Mouse (Mus musculus) thymus, adult 2 months (tissue): ENCODE measurements around the gene Ccnh. TPM values are rescaled to one million over a fixed set of nuclear protein-coding genes. Genes with fewer than 3 reads are reported as not detected.

Experiments
- DNase-seq: peaks from one replicate; pipeline ENCODE4 v3.0.0; 2021
- H3K27ac ChIP-seq: fragments of 200-500 bp; 2 replicates; pipeline ENCODE4 v1.5.1; 2012; ENCODE audit warnings: low read length, control low read depth; ENCODE audit not compliant: control insufficient read depth, insufficient read depth
- H3K27me3 ChIP-seq: fragments of 200-500 bp; 2 replicates; pipeline ENCODE4 v1.6.1; 2012; ENCODE audit warnings: mild to moderate bottlenecking, low read length, moderate library complexity, mixed read lengths; ENCODE audit not compliant: control insufficient read depth, insufficient read depth
- H3K36me3 ChIP-seq: fragments of 200-500 bp; 2 replicates; pipeline ENCODE4 v1.6.1; 2012; ENCODE audit warnings: mild to moderate bottlenecking, low read length, moderate library complexity; ENCODE audit not compliant: control insufficient read depth, insufficient read depth
- H3K4me1 ChIP-seq: fragments of 200-500 bp; replicated peaks from 2 replicates; pipeline ENCODE4 v1.6.1; 2012; ENCODE audit warnings: low read length; ENCODE audit not compliant: control insufficient read depth, insufficient read depth
- H3K4me3 ChIP-seq: fragments of 200-500 bp; 2 replicates; pipeline ENCODE4 v1.5.1; 2012; ENCODE audit warnings: mild to moderate bottlenecking, low read length, control low read depth, moderate library complexity; ENCODE audit not compliant: control insufficient read depth, insufficient read depth
- CTCF ChIP-seq: fragments of 200-500 bp; IDR thresholded peaks from 2 replicates; pipeline ENCODE4 v1.5.1; 2012; ENCODE audit warnings: mild to moderate bottlenecking, control low read depth, low read length, moderate library complexity, borderline replicate concordance; ENCODE audit not compliant: control insufficient read depth, poor library complexity, insufficient read depth; ENCODE audit errors: extremely low read depth
- POLR2A ChIP-seq: fragments of 200-500 bp; IDR thresholded peaks from 2 replicates; pipeline ENCODE4 v1.6.1; 2012; ENCODE audit warnings: mild to moderate bottlenecking, low read length, control low read depth, moderate library complexity; ENCODE audit not compliant: control insufficient read depth, poor library complexity, insufficient read depth; ENCODE audit errors: extremely low read depth
- WGBS: fragments of 180-500 bp; shearing (Covaris S2); methylation state at CpG from one replicate; pipeline ENCODE4 v1.1.7; 2018; 5-methylcytosine and 5-hydroxymethylcytosine counted together
- polyA plus RNA-seq: library from polyadenylated mRNA; depleted of rRNA; stranded (reverse); fragments of >200 nt; gene quantifications from 2 replicates; pipeline ENCODE4 v1.2.3, GENCODE M21; 2012; rRNA removed

Gene Ccnh
- polyA plus RNA-seq, 1 experiment, result 26.3 TPM

DNA sequence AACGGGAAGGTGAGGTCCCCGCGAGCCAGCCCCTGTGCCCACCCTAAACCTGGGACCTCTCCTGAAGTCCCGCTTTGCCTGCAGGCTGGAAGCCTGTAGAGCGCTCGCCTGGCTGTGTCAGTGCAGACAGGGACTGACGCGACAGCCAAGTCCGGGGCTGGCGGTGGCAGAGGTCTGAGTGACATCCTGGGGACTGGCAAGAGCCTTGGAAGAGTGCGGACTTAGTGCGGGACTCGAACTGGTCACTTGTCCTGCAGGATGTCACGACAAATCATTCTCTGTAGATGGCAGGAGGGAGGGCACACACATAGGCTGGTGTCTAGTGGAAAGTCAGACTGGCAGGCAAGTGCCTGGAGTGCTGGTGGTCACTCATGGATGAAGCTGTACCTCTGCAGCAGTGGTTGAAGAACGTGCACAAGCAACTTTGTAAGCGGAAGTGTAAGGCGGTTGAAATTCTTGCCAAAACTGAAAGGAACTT, 475 bp downstream of the Ccnh start:
- Histone ChIP-seq H3K27ac (no peak overlapping the region), H3K4me1 (peaks cover 3% of the 10 kb centered on the region; the same call in 1 of the 2 replicates), H3K4me3 (peak overlapping the region; percentile 62), H3K36me3 (0 out of 2 replicates have a peak, but pooled peaks cover 5% of the 10 kb centered on the region), H3K27me3 (no peaks in the 10 kb centered on the region)
- under 1% methylated on average over 17 of the region's 17 CpGs for WGBS
- no peak for DNase-seq
- TF ChIP-seq POLR2A (no peak), CTCF (no peak)

DNA sequence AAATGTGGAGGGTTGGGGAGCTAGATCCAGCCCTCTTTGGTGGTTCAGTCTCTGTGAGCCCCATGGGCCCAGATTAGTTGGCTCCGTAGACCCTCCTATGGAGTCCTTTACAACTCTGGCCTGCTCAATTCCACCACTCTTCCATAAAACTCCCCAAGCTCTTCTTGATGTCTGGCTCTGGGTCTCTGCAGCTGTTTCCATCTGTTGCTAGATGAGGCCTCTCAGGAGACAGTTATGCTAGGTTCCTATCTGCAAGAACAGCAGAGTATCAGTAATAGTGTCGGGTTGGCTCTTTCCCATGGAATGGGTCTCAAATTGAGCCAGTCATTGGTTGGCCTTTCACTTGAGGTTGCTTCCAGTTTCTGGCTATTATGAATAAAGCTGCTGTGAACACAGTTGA, 2.0 kb downstream of the Ccnh start:
- no peaks in the 10 kb centered on the region for H3K27me3 ChIP-seq
- H3K27ac ChIP-seq, result no peak overlapping the region
- peaks cover 3% of the 10 kb centered on the region; the same call in 1 of the 2 replicates for H3K4me1 ChIP-seq
- 97% methylated on average over 2 of the region's 2 CpGs for WGBS
- DNase-seq, result no peak
- H3K4me3 ChIP-seq, result no peak overlapping the region
- no peak for TF ChIP-seq POLR2A
- H3K36me3 ChIP-seq, result 0 out of 2 replicates have a peak, but pooled peaks cover 5% of the 10 kb centered on the region

GRCm38 (mm10) chr13:85207493-85207892, 18.3 kb downstream of the Ccnh start:
- H3K27ac ChIP-seq, result no peak overlapping the region
- no peak for TF ChIP-seq POLR2A
- TF ChIP-seq CTCF, result no peak
- H3K36me3 ChIP-seq, result peaks cover 14% of the 10 kb centered on the region
- WGBS, result 58% methylated on average over 2 of the region's 2 CpGs
- H3K27me3 ChIP-seq, result no peaks in the 10 kb centered on the region
- no peak overlapping the region for H3K4me3 ChIP-seq
- no peaks in the 10 kb centered on the region for H3K4me1 ChIP-seq
- no peak for DNase-seq

DNA sequence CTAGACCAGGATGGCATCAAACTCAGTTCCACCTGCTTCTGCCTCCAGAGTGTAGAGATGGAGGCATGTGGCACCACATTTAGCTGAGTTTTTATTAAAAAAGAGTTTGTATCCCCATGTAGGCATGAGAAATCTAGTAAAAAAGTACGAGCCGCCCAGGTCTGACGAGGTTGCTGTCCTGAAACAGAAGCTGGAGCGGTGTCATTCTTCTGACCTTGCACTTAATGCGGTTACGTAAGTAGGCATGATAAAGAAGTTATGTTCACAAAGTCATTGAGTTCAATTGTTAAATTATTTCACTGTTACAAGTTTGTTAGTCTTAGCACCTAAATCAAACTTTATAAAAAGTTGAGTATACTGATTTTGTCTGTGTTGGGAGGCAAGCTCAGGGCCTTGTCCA, 19.4 kb downstream of the Ccnh start:
- DNase-seq, result no peak
- TF ChIP-seq CTCF, result no peak
- TF ChIP-seq POLR2A, result no peak
- H3K36me3 ChIP-seq, result peaks cover 19% of the 10 kb centered on the region

DNA sequence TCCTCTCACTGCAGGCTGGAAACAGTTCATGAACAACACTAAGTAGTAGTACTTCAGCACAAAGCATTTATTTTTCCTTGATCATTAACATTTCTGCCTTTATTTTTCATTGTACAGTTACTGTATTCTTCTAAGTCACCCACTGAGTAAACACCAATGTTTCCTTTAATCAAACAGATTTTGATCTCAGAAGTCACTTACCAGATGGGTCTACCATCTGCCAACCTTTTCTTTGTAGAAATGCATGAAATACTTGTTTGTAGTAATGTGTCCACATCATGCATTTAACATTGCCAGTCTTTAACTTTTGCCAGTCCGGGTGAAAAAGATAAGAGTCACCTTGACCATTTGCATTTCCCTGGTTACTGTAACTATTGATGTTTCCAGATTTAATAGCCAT, 21.1 kb downstream of the Ccnh start:
- Histone ChIP-seq H3K27ac (no peak overlapping the region), H3K4me3 (no peak overlapping the region), H3K27me3 (no peaks in the 10 kb centered on the region), H3K36me3 (peaks cover 23% of the 10 kb centered on the region), H3K4me1 (no peaks in the 10 kb centered on the region)
- 91% methylated on average over 1 of the region's 1 CpGs for WGBS
- DNase-seq, result no peak
- no peak for TF ChIP-seq CTCF
- TF ChIP-seq POLR2A, result no peak

More for the DNA sequence above, 19.4 kb downstream of the Ccnh start:
- Histone ChIP-seq H3K27ac (no peak overlapping the region), H3K27me3 (no peaks in the 10 kb centered on the region), H3K4me3 (no peak overlapping the region), H3K4me1 (no peaks in the 10 kb centered on the region)
- WGBS, result 97% methylated on average over 6 of the region's 6 CpGs

- no peak overlapping the region for H3K27ac ChIP-seq
- H3K36me3 ChIP-seq, result peaks cover 45% of the 10 kb centered on the region
- H3K4me1 ChIP-seq, result no peaks in the 10 kb centered on the region
- H3K27me3 ChIP-seq, result no peaks in the 10 kb centered on the region
- no peak for DNase-seq
- H3K4me3 ChIP-seq, result no peak overlapping the region
- no peak for TF ChIP-seq POLR2A
- no peak for TF ChIP-seq CTCF
- 43% methylated on average over 4 of the region's 4 CpGs for WGBS
Observed at GRCm38 (mm10) chr13:85218656-85219055, 29.4 kb downstream of the Ccnh start.

DNA sequence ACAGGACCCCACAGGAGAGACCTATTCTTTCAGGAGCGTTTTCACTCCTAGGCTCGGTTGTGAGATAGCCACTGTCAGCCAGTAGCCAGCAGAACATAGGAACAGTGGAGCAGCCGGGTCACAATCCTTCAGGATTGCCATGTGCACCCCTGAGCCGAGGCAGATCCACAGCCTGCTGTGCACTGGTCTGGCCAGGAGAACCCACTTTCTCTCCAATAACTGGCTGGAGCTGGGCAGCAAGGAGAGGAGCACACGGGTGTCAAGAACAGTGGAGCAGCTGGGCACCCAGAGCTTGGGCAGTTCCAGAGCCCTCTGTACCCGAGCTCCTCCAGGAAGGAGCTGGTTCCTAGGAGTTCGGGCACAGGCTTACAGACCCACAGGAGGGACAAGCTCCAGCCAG, 49.6 kb downstream of the Ccnh start:
- no peak overlapping the region for H3K4me3 ChIP-seq
- H3K27ac ChIP-seq, result no peak overlapping the region
- no peaks in the 10 kb centered on the region; the same call in 1 of the 2 replicates for H3K36me3 ChIP-seq
- WGBS, result 97% methylated on average over 7 of the region's 7 CpGs
- no peaks in the 10 kb centered on the region for H3K4me1 ChIP-seq
- TF ChIP-seq CTCF (no peak), POLR2A (no peak)
- no peak for DNase-seq
- H3K27me3 ChIP-seq, result no peaks in the 10 kb centered on the region

Other genes starting within 250 kb of the Ccnh start
- 17.3 and 19.8 TPM in 2 replicates for gene Rasa1, start 99.7 kb downstream of the Ccnh start, polyA plus RNA-seq